In the genomic region with DNA sequence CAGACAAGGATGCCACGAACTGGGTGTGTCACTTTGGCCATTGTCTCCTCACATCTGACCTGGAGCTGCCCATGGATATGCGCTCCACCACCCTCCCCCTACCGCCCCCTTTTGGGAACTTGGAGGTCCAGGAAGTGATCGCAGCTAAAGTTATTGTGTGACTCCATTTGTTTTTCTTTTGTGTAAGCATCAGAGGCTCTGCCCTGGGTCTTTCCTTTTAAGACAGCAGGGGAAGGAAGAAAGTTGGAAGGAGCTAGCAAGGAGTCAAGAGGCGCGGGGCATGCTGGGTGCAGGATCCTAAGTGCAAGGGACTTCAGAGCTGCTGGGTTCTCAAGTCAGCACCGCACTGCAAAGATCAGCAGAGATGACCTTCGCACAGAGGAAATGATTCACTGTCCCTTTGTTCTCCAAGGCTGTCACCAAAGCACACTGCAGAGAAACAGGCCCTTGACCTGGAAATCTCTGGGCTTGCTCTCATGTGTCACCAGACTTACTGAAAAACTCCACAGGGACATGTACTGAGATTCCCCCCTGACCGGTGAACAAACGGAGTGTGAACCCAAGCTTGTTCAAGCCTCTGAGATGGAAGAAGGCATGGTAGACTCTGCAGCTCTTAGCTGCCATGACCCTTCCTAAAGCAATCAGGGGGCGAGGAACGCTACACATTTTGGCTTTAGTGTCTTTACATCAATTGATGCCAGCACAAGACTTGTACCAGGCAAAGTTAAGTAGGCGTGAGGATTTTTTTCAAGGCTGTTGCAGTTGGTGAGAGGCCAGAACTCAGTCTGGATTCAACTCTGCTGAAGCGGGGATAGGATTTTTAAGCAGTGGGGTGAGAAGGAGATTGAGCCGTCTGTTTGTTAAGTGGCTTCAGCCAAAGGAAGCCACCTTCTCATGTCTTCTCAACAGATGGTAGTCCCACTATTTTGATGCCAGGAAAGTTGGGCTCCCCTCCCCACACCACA, we compare ENCODE assay signal across 10 mouse cellular contexts. TPM values are rescaled to one million over a fixed set of nuclear protein-coding genes. Genes with fewer than 3 reads are reported as not detected.
DNase-seq lines count a peak whose midpoint lies in the region; ATAC-seq and TF ChIP-seq lines count a peak whose summit lies in the region.
"Had no signal": no experiment of that assay in that cellular context is flagged by ENCODE, and none has a peak within 500 bp of the region (broad histone marks: within the 10 kb centered on the region; RNA-seq: fewer than 3 reads in every experiment).

No protein-coding gene starts in this region.

- no peak overlapping the region for H3K9ac ChIP-seq in heart, postnatal 0 days (replicated peaks; ENCODE audit: low read depth, low read length)
- peak overlapping the region; percentile 40; the same call in 1 of the 2 replicates for H3K9ac ChIP-seq in midbrain, embryonic 16.5 days (ENCODE audit: low read depth, low read length)

- no peak for TF ChIP-seq CTCF in heart, postnatal 0 days (IDR thresholded peaks at IDR 0.05; ENCODE audit: low read depth)

- peak overlapping the region; percentile 26 for H3K4me2 ChIP-seq in heart, postnatal 0 days (ENCODE audit: low read depth, low read length)
- peak overlapping the region; percentile 48 for H3K4me2 ChIP-seq in midbrain, embryonic 16.5 days (ENCODE audit: low read length)

- H3K36me3 ChIP-seq in heart, postnatal 0 days (replicated peaks; ENCODE audit: control insufficient read depth, insufficient read depth, low read length): no peaks in the 10 kb centered on the region
- no peaks in the 10 kb centered on the region for H3K36me3 ChIP-seq in midbrain, embryonic 16.5 days (ENCODE audit: control insufficient read depth, insufficient read depth, low read length)

- WGBS in heart, postnatal 0 days: 50% methylated on average over 15 of the region's 15 CpGs
- 51% methylated on average over 15 of the region's 15 CpGs for WGBS in midbrain, embryonic 16.5 days

- peak overlapping the region; percentile 82 for H3K27ac ChIP-seq in heart, postnatal 0 days (ENCODE audit: low read depth)
- no peak overlapping the region for H3K27ac ChIP-seq in midbrain, embryonic 16.5 days (ENCODE audit: low read length)

- peak; percentile 7 for DNase-seq in CD4-positive, CD25-positive, alpha-beta regulatory T cell, adult 2 months (ENCODE audit: low read depth, low spot score)
- DNase-seq in embryo, embryonic 11.5 days (ENCODE audit: low read depth, low spot score): peak; percentile 14
- DNase-seq in heart, postnatal 0 days (ENCODE audit: low spot score): peak; percentile 80
- DNase-seq in kidney, postnatal 25 days: peak; percentile 32 to 66
- no peak for DNase-seq in urinary bladder, postnatal 36 days (ENCODE audit: low spot score in 2 of 2)
- no peak for DNase-seq in frontal cortex, postnatal 14 days (ENCODE audit: low spot score in 2 of 2)

- no peak overlapping the region for H3K4me3 ChIP-seq in heart, postnatal 0 days (ENCODE audit: low read depth, low read length)
- H3K4me3 ChIP-seq in midbrain, embryonic 16.5 days (ENCODE audit: low read depth, low read length): no peak overlapping the region
- H3K4me3 ChIP-seq: erythroblast, embryonic 14.5 days; myocyte had no signal

- no peaks in the 10 kb centered on the region for H3K9me3 ChIP-seq in heart, postnatal 0 days (replicated peaks; ENCODE audit: control insufficient read depth, low read length)
- H3K9me3 ChIP-seq in midbrain, embryonic 16.5 days (replicated peaks; ENCODE audit: control insufficient read depth, low read length, poor library complexity, severe bottlenecking): no peaks in the 10 kb centered on the region

- no peaks in the 10 kb centered on the region for H3K27me3 ChIP-seq in heart, postnatal 0 days (ENCODE audit: control insufficient read depth, insufficient read depth, low read length)
- no peaks in the 10 kb centered on the region for H3K27me3 ChIP-seq in midbrain, embryonic 16.5 days (ENCODE audit: control insufficient read depth, insufficient read depth, low read depth, low read length)

- H3K4me1 ChIP-seq in heart, postnatal 0 days (ENCODE audit: control insufficient read depth, insufficient read depth): peaks cover 31% of the 10 kb centered on the region
- peaks cover 21% of the 10 kb centered on the region for H3K4me1 ChIP-seq in midbrain, embryonic 16.5 days (ENCODE audit: control insufficient read depth, insufficient read depth, low read length)

- no peak for ATAC-seq in CD4-positive, CD25-positive, alpha-beta regulatory T cell, adult 4 months
- ATAC-seq in heart, postnatal 0 days (ENCODE audit: insufficient read depth, low read depth): peak; percentile 74
- ATAC-seq in midbrain, embryonic 16.5 days: 0 out of 2 replicates have a peak, but pooled peaks have one; percentile 32

- TF ChIP-seq EP300 in heart, postnatal 0 days (IDR thresholded peaks at IDR 0.05; ENCODE audit: low read depth): no peak

RNA-seq across cellular contexts. Expression of a gene that starts 17.3 kb away (rescaled TPM):
- not detected for polyA plus RNA-seq in CD4-positive, CD25-positive, alpha-beta regulatory T cell, adult 4 months (2017; shearing (Covaris generic))
- 0.23 and 2.6 TPM in 2 replicates for total RNA-seq in heart, postnatal 0 days (2014; rRNA removed; ENCODE audit: low replicate concordance)
- polyA plus RNA-seq in heart, postnatal 0 days (2015; fragmentation: Nextera tagmentation; extraction: Ambion mirVana): 1.2 and 1.4 TPM in 2 replicates
- 0.78 and 1.2 TPM in 2 replicates for polyA plus RNA-seq in midbrain, embryonic 16.5 days (2015; fragmentation: Nextera tagmentation; extraction: Ambion mirVana)
- polyA plus RNA-seq: erythroblast, embryonic 14.5 days had no signal

RNA-seq across cellular contexts. Expression of a gene that starts 21.1 kb away (rescaled TPM):
- 1 to 10 TPM in 1 of 2 experiments, under 1 TPM in 1; 0.90 to 1.7 TPM for polyA plus RNA-seq in CD4-positive, CD25-positive, alpha-beta regulatory T cell, adult 4 months (2017; shearing (Covaris generic))
- 7.3 and 9.4 TPM in 2 replicates for total RNA-seq in heart, postnatal 0 days (2014; rRNA removed; ENCODE audit: low replicate concordance)
- 3.3 and 3.7 TPM in 2 replicates for polyA plus RNA-seq in heart, postnatal 0 days (2015; fragmentation: Nextera tagmentation; extraction: Ambion mirVana)
- 8.8 and 10.2 TPM in 2 replicates for polyA plus RNA-seq in midbrain, embryonic 16.5 days (2015; fragmentation: Nextera tagmentation; extraction: Ambion mirVana)
- polyA plus RNA-seq: erythroblast, embryonic 14.5 days had no signal

RNA-seq across cellular contexts. Expression of a gene that starts 22.3 kb away (rescaled TPM):
- 1 to 10 TPM; 2.2 to 2.5 TPM for polyA plus RNA-seq in CD4-positive, CD25-positive, alpha-beta regulatory T cell, adult 4 months (2017; shearing (Covaris generic))
- total RNA-seq in heart, postnatal 0 days (2014; rRNA removed; ENCODE audit: low replicate concordance): 22.6 and 26.7 TPM in 2 replicates
- 13.8 and 14.0 TPM in 2 replicates for polyA plus RNA-seq in heart, postnatal 0 days (2015; fragmentation: Nextera tagmentation; extraction: Ambion mirVana)
- 21.4 and 22.7 TPM in 2 replicates for polyA plus RNA-seq in midbrain, embryonic 16.5 days (2015; fragmentation: Nextera tagmentation; extraction: Ambion mirVana)
- polyA plus RNA-seq: erythroblast, embryonic 14.5 days had no signal

Comparison
In these comparisons a context has a peak if more than half of its experiments do, and no peak if none do; other contexts are left out.
1. DNase-seq: peak in CD4-positive, CD25-positive, alpha-beta regulatory T cell, adult 2 months (single experiment), embryo, embryonic 11.5 days (single experiment), heart, postnatal 0 days (single experiment) and kidney, postnatal 25 days (2 of 2); none in urinary bladder, postnatal 36 days (0 of 2) and frontal cortex, postnatal 14 days (0 of 2).